Mouse (Mus musculus) central nervous system, embryonic 18 days (tissue): ENCODE results near the gene Mmp20. TPM values are rescaled to one million over a fixed set of nuclear protein-coding genes. Genes with fewer than 3 reads are reported as not detected.

Experiments
- polyA plus RNA-seq: library from polyadenylated mRNA; depleted of rRNA; stranded (reverse); fragments of >200 nt; gene quantifications from 2 replicates; pipeline ENCODE4 v1.2.3, GENCODE M21; 2012; rRNA removed

Gene Mmp20
- not detected in 2 replicates for polyA plus RNA-seq

GRCm38 (mm10) chr9:7627931-7628330, at the start of gene Mmp20:
Gene Mmp20, plus strand, starts transcription at chr9:7628231.

GRCm38 (mm10) chr9:7691790-7692189, 63.8 kb downstream of the Mmp20 start, which contains the start of gene Mmp7:
Gene Mmp7, plus strand, starts transcription at chr9:7692090.

Other genes starting within 250 kb of the Mmp20 start
- gene Mmp1b, start 240.2 kb upstream of the Mmp20 start, polyA plus RNA-seq: not detected in 2 replicates
- gene Mmp3, start 182.4 kb upstream of the Mmp20 start, polyA plus RNA-seq: not detected in 2 replicates
- gene Mmp10, start 125.9 kb upstream of the Mmp20 start, polyA plus RNA-seq: not detected in 2 replicates
- 0.08 and 0.24 TPM in 2 replicates for gene Mmp8, start 69.8 kb upstream of the Mmp20 start, polyA plus RNA-seq
- not detected in 2 replicates for gene Mmp27, start 56.8 kb upstream of the Mmp20 start, polyA plus RNA-seq
- 0.14 TPM in 1 of 2 replicates, not detected in the other for gene Mmp7, start 63.9 kb downstream of the Mmp20 start, polyA plus RNA-seq
- gene Tmem123, start 135.8 kb downstream of the Mmp20 start, polyA plus RNA-seq: 17.6 and 18.1 TPM in 2 replicates
- gene Birc2, start 208.8 kb downstream of the Mmp20 start, polyA plus RNA-seq: 36.3 and 38.5 TPM in 2 replicates
- gene Birc3, start 245.0 kb downstream of the Mmp20 start, polyA plus RNA-seq: 1.8 and 2.0 TPM in 2 replicates